Comparison of ENCODE assay signal across 13 mouse cellular contexts in the genomic region with DNA sequence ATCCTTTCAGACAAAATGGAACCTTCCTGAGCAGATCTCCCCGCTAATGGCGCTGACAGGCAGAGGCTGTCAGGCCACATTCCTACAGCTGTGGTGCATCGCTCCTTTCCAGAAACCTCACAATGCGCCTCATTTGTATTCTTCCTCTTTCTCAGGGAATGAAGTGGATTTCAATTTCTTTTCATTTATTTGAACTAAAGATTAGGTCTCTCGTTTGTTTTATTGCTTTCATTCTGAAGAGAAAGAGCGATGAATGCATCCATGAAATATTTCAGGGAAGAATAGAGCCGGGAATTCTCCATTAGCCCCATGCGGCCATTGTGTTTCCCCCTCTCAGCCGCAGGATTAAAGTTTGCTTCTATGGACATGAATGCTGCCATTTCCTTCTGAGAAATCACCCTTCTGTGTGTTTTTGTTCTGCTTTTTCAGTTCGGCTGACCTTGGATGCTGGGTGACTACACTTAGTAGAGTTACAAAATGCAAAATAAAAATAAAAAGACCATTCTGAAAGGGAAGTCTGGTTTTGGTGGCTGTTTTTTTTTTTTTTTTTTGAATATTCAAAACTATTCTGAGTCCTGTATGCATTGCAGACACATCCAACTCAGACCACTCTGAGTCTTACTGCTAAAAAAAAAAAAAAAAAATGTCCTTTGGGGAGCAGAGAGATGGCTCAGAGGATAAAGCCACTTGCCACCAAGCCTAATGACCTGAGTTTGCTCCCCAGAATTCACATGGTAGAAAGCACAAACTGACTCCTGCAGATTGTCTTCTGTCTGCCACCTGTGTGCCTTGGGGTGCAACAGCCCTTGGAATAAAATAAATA.
A peak's percentile ranks its signal among the peaks of the same experiment; 100 is the strongest.
DNase-seq lines count a peak whose midpoint lies in the region; ATAC-seq and TF ChIP-seq lines count a peak whose summit lies in the region.
"Had no signal": no experiment of that assay in that cellular context is flagged by ENCODE, and none has a peak within 500 bp of the region (broad histone marks: within the 10 kb centered on the region; RNA-seq: fewer than 3 reads in every experiment).

No protein-coding gene starts in this region.

- no peaks in the 10 kb centered on the region for H3K36me3 ChIP-seq in lung, postnatal 0 days (ENCODE audit: insufficient read depth, low read length)
- H3K36me3 ChIP-seq in forebrain, embryonic 16.5 days (ENCODE audit: control insufficient read depth, insufficient read depth) = no peaks in the 10 kb centered on the region
- H3K36me3 ChIP-seq: liver, embryonic 13.5 days had no signal

- TF ChIP-seq CTCF in lung, postnatal 0 days (IDR thresholded peaks at IDR 0.05) = no peak

- no peak for TF ChIP-seq EP300 in lung, postnatal 0 days (IDR thresholded peaks at IDR 0.05)

- no peak overlapping the region for H3K4me3 ChIP-seq in lung, postnatal 0 days (ENCODE audit: low read depth, low read length)
- H3K4me3 ChIP-seq in forebrain, embryonic 16.5 days (replicated peaks; ENCODE audit: low read length) = no peak overlapping the region
- H3K4me3 ChIP-seq: liver, embryonic 13.5 days had no signal

- no peaks in the 10 kb centered on the region for H3K9me3 ChIP-seq in lung, postnatal 0 days (ENCODE audit: low read length)
- no peaks in the 10 kb centered on the region for H3K9me3 ChIP-seq in forebrain, embryonic 16.5 days (ENCODE audit: control insufficient read depth, low read length)
- H3K9me3 ChIP-seq: liver, embryonic 13.5 days had no signal

- H3K4me1 ChIP-seq in lung, postnatal 0 days (ENCODE audit: insufficient read depth, low read depth, low read length) = no peaks in the 10 kb centered on the region
- H3K4me1 ChIP-seq in forebrain, embryonic 16.5 days (replicated peaks; ENCODE audit: control insufficient read depth, insufficient read depth, low read length) = peaks cover 9% of the 10 kb centered on the region
- H3K4me1 ChIP-seq: liver, embryonic 13.5 days had no signal

- 45% methylated on average over 10 of the region's 10 CpGs for WGBS in lung, postnatal 0 days
- WGBS in forebrain, embryonic 16.5 days = 5% methylated on average over 10 of the region's 10 CpGs

- peak; percentile 18 for DNase-seq in lung, postnatal 0 days (ENCODE audit: low spot score)
- DNase-seq in lung, adult 18-20 months = no peak
- DNase-seq in mesoderm, embryonic 11.5 days (ENCODE audit: low read depth, low spot score) = peak; percentile 65
- no peak for DNase-seq in left cerebral cortex, postnatal 10 days (ENCODE audit: extremely low spot score in 1 of 2, low spot score in 2 of 2)
- DNase-seq in gastrocnemius, adult 8-10 months (ENCODE audit: low spot score in 2 of 2) = no peak
- no peak for DNase-seq in kidney, postnatal 4 days
- DNase-seq in right cerebral cortex, postnatal 10 days (ENCODE audit: low spot score in 2 of 2) = no peak
- DNase-seq: cerebellum, postnatal 36 days; gastrocnemius, postnatal 14 days; heart, postnatal 4 days; liver, embryonic 13.5 days had no signal

- H3K27me3 ChIP-seq in lung, postnatal 0 days (replicated peaks; ENCODE audit: insufficient read depth, low read length) = no peaks in the 10 kb centered on the region
- 0 out of 2 replicates have a peak, but pooled peaks cover 3% of the 10 kb centered on the region for H3K27me3 ChIP-seq in forebrain, embryonic 16.5 days (replicated peaks; ENCODE audit: control insufficient read depth, insufficient read depth, low read length)
- H3K27me3 ChIP-seq: liver, embryonic 13.5 days had no signal

- intact Hi-C loops in left cerebral cortex, postnatal 10 days (cut with DNase I) = no loop called here

- H3K4me2 ChIP-seq in lung, postnatal 0 days (replicated peaks; ENCODE audit: low read depth, low read length) = no peak overlapping the region
- H3K4me2 ChIP-seq in forebrain, embryonic 16.5 days (ENCODE audit: low read length) = peak overlapping the region; percentile 9; the same call in 1 of the 2 replicates
- H3K4me2 ChIP-seq: liver, embryonic 13.5 days had no signal

- no peak overlapping the region for H3K9ac ChIP-seq in lung, postnatal 0 days (replicated peaks; ENCODE audit: low read depth)
- H3K9ac ChIP-seq in forebrain, embryonic 16.5 days (replicated peaks; ENCODE audit: low read depth, low read length) = peak overlapping the region; percentile 26; the same call in 1 of the 2 replicates
- H3K9ac ChIP-seq: liver, embryonic 13.5 days had no signal

- no peak overlapping the region for H3K27ac ChIP-seq in lung, postnatal 0 days (ENCODE audit: low read length)
- H3K27ac ChIP-seq in forebrain, embryonic 16.5 days (ENCODE audit: low read length) = peak overlapping the region; percentile 65
- H3K27ac ChIP-seq: liver, embryonic 13.5 days had no signal

- ATAC-seq in lung, postnatal 0 days = no peak
- peak; percentile 79 for ATAC-seq in forebrain, embryonic 16.5 days
- ATAC-seq: CD4-positive, CD25-positive, alpha-beta regulatory T cell, adult 4 months had no signal

Comparison
In these comparisons a context has a peak if more than half of its experiments do, and no peak if none do; other contexts are left out.
1. DNase-seq: peak in lung, postnatal 0 days (single experiment) and mesoderm, embryonic 11.5 days (single experiment); none in lung, adult 18-20 months (0 of 2), left cerebral cortex, postnatal 10 days (0 of 2), gastrocnemius, adult 8-10 months (0 of 2), kidney, postnatal 4 days (0 of 2) and right cerebral cortex, postnatal 10 days (0 of 2).